Mouse (Mus musculus) layer of hippocampus, adult 2 months (tissue): ENCODE data around the gene Vmn1r22. TPM values are rescaled to one million over a fixed set of nuclear protein-coding genes. Genes with fewer than 3 reads are reported as not detected.
A peak's percentile ranks its signal among the peaks of the same experiment; 100 is the strongest.
"Not testable (repeated sequence)": the region's sequence is repeated elsewhere in the genome, so short reads cannot be mapped to it uniquely, and the experiment has no call there.

Source experiments
- DNase-seq, 2 experiments: peaks; one replicate each; pipeline ENCODE4 v3.0.0; 2022; ENCODE audit warnings: low spot score in 2 of 2
- H3K27ac ChIP-seq: fragments of 200-600 bp; 2 replicates; pipeline ENCODE4 v1.8.1; 2022
- H3K4me3 ChIP-seq: fragments of 200-600 bp; 2 replicates; pipeline ENCODE4 v1.8.1; 2022; ENCODE audit warnings: mild to moderate bottlenecking
- CTCF ChIP-seq: fragments of 200-600 bp; conservative IDR thresholded peaks from 2 replicates; pipeline ENCODE4 v1.8.1; 2022; ENCODE audit warnings: antibody characterized with exemption, mild to moderate bottlenecking, moderate library complexity
- long read RNA-seq, 2 experiments: library from polyadenylated mRNA; stranded (forward); transcript quantifications; one replicate each; pipeline ENCODE4 v2.0.0; 2021; ENCODE audit warnings: borderline mapping rate in 2 of 2
- total RNA-seq, 2 experiments: library from RNA; stranded (reverse); gene quantifications; 2 replicates each; pipeline ENCODE4 v1.2.3; 2021

Gene Vmn1r22
- not detected for total RNA-seq
- long read RNA-seq, experiment 1 = 0 reads
- long read RNA-seq, experiment 2 = 0 reads

DNA sequence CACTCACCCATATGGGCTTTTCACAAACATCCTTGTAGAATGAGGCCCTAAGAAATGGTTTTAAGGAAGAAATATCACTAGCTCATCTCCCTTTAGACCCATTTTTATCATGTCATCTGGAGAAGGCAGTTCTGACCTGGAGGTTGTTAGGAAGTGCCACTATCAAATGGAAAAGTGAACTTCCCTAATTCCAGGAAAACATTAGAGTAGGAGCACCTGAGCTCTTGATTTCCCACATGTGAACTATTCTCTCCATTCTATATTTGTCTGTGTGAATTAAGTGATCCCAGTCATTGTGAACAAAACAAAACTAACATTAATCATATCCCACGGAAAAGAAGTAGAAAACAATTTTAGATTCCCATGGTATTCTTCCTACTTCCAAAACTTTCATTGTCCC lies at the start of gene Vmn1r22:
Gene Vmn1r22 (minus strand): TSS at position 101 of the 400 bp plus-strand sequence.
- no peak for TF ChIP-seq CTCF
- Histone ChIP-seq H3K27ac (no peak within 1 kb of the TSS), H3K4me3 (no peak within 1 kb of the TSS)
- DNase-seq = no peak

DNA sequence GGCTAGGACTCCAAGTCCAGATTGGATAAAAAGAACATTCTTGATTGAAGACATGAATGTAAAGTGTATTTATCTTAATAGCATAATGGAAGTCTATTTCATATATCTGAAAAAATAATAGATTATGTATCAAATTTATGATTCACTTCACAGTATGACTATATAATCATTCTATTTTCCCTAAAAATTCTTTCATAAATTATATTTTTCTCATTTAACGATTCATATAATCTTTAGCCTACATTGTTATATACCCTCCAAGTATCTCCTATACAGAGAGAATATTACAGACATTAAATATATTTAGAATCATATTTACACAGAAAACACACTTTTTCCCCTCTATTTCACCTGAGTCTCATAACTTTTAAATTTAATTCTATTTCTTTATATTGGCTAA lies 18.9 kb upstream of the Vmn1r22 start, which contains the start of gene Vmn1r23:
Gene Vmn1r23 (minus strand): TSS at position 101 of the 400 bp plus-strand sequence.
- H3K27ac ChIP-seq = no peak within 1 kb of the TSS
- H3K4me3 ChIP-seq = no peak within 1 kb of the TSS
- TF ChIP-seq CTCF = no peak
- DNase-seq = no peak

DNA sequence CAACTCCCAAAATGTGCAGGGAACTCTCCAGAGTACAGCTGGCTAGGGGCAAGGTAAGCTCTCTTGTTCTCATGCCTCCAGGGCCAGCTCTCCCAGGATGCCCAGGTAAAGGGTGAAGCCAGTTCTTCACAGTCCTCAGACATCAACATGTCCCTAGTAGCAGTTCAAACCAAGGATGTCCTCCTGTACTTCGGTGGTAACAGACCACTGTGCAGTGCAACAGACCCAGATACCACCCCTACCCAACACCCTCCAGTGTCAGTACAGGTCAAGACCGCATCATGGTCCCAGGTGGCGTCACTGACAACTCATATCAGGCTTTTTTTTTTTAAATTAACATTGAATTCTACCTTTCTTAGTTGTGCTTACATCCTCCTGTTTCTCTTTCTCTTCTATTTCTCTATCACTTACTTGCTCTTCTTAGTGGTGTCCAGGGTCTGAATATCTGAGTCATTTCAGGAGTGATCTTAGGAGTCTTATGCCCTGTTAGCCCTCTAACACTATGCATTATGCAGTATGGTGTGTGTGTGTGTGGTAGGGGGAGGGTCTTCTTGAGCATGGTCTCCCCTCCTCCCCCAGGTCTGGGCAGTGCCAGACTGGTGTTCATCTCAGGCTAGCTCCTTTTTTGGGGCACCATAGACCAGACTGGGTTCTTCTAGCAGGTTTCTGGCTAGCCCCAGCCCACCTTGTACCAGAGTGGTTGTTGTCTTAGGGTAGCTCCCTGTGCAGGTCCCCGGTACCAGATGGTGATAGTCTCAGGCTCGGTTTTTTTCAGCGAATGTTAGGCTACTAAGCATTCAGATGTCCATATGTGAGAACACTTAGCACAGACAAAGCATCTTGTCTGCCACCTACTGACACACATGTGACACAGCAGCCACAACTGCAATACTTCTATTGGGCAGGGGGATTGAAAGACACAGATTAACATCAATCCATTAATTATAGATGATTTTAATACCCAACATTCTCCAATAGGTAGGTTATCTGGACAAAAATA lies 48.5 kb downstream of the Vmn1r22 start:
- TF ChIP-seq CTCF = peak; percentile 90
- DNase-seq = peak; percentile 9 to 12

DNA sequence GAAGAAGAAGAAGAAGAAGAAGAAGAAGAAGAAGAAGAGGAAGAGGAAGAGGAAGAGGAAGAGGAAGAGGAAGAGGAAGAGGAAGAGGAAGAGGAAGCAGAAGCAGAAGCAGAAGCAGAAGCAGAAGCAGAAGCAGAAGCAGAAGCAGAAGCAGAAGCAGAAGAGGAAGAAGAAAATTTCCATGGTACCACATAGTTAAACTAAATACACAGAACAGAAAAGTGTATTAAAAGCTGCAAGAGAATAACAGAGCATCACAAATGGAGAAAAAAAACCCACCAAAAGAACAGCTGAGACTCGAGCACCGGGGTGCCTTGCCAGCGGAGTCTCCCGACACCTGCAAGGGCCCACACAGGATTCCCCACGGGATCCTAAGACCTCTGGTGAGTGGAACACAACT lies 56.7 kb downstream of the Vmn1r22 start:
- DNase-seq, H3K27ac ChIP-seq, H3K4me3 ChIP-seq: not testable (repeated sequence)

More for the DNA sequence above, 48.5 kb downstream of the Vmn1r22 start:
- Histone ChIP-seq H3K27ac (no peak overlapping the region), H3K4me3 (no peak overlapping the region)

DNA sequence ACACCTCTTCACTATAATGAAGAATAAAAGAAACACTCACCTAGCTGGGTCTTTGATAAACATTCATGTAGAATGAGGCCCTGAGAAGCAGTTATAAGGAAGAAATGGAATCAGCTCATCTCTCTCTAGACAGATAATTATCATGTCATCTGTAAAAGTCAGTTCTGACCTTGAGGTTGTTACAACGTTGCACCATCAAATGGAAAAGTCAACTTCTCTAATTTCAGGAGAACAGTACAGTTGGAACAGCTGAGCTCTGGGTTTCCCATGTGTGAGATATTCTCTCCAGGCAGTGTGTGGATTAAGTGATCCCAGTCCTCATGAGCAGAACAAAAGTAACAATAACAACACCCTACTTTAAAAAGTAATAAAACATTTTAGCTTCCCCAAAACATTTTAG lies 57.5 kb downstream of the Vmn1r22 start, which contains the start of gene Vmn1r21:
Gene Vmn1r21 (minus strand): TSS at position 58 of the 400 bp plus-strand sequence.
- H3K4me3 ChIP-seq = no peak within 1 kb of the TSS
- H3K27ac ChIP-seq = no peak within 1 kb of the TSS
- no peak for TF ChIP-seq CTCF
- DNase-seq = no peak

Other genes with a start within 250 kb of the Vmn1r22 start
- gene Pyurf, start 215.9 kb downstream of the Vmn1r22 start, total RNA-seq = 1 to 10 TPM; 8.3 to 9.5 TPM
- 10 to 100 TPM; 78.7 to 85.7 TPM for gene Lancl2, start 205.5 kb downstream of the Vmn1r22 start, total RNA-seq
- 10 to 100 TPM; 65.9 to 70.5 TPM for gene Vopp1, start 82.9 kb downstream of the Vmn1r22 start, total RNA-seq
- not detected for gene Vmn1r21, start 57.7 kb downstream of the Vmn1r22 start, total RNA-seq
- not detected for gene Vmn1r23, start 18.8 kb upstream of the Vmn1r22 start, total RNA-seq
- gene Vmn1r24, start 53.5 kb upstream of the Vmn1r22 start, total RNA-seq = not detected
- gene Vmn1r25, start 72.8 kb upstream of the Vmn1r22 start, total RNA-seq = not detected
- not detected for gene Vmn1r26, start 107.1 kb upstream of the Vmn1r22 start, total RNA-seq